Mouse (Mus musculus) embryonic facial prominence, embryonic 15.5 days (tissue): ENCODE measurements around the gene Tnrc6c. TPM values are rescaled to one million over a fixed set of nuclear protein-coding genes. Genes with fewer than 3 reads are reported as not detected.

Experiments used
- ATAC-seq: fragments of 200-750 bp; cut with Nextera tagmentation; 2 replicates; pipeline ENCODE4 v1.8.0; 2017; ENCODE audit warnings: low read depth, moderate TSS enrichment; ENCODE audit not compliant: insufficient number of reproducible peaks, low FRiP score, low TSS enrichment
- H3K27ac ChIP-seq: fragments of 300-500 bp; sonication (generic); replicated peaks from 2 replicates; pipeline ENCODE4 v1.5.1; 2015; ENCODE audit warnings: mild to moderate bottlenecking, inconsistent platforms
- H3K27me3 ChIP-seq: fragments of 300-500 bp; sonication (generic); 2 replicates; pipeline ENCODE4 v1.6.1; 2015; ENCODE audit warnings: inconsistent platforms
- H3K36me3 ChIP-seq: fragments of 300-500 bp; sonication (generic); 2 replicates; pipeline ENCODE4 v1.6.1; 2015; ENCODE audit warnings: mild to moderate bottlenecking, inconsistent platforms
- H3K4me1 ChIP-seq: fragments of 300-500 bp; sonication (generic); 2 replicates; pipeline ENCODE4 v1.6.1; 2015; ENCODE audit warnings: inconsistent platforms
- H3K4me2 ChIP-seq: fragments of 300-500 bp; sonication (generic); replicated peaks from 2 replicates; pipeline ENCODE4 v1.6.1; 2015; ENCODE audit warnings: mild to moderate bottlenecking, inconsistent platforms
- H3K4me3 ChIP-seq: fragments of 300-500 bp; sonication (generic); replicated peaks from 2 replicates; pipeline ENCODE4 v1.5.1; 2015; ENCODE audit warnings: mild to moderate bottlenecking, inconsistent platforms
- H3K9ac ChIP-seq: fragments of 300-500 bp; sonication (generic); 2 replicates; pipeline ENCODE4 v1.6.1; 2015; ENCODE audit warnings: inconsistent platforms
- H3K9me3 ChIP-seq: fragments of 300-500 bp; sonication (generic); replicated peaks from 2 replicates; pipeline ENCODE4 v1.6.1; 2016; ENCODE audit warnings: inconsistent platforms
- WGBS: fragments of 180-500 bp; shearing (Covaris S2); methylation state at CpG from one replicate; pipeline ENCODE4 v1.1.7; 2015; 5-methylcytosine and 5-hydroxymethylcytosine counted together
- polyA plus RNA-seq: library from polyadenylated mRNA; unstranded; fragments of >200 nt; fragmentation: Nextera tagmentation; extraction: Ambion mirVana; gene quantifications from 2 replicates; pipeline ENCODE4 v1.2.1, GENCODE M21; 2015

Gene Tnrc6c
- polyA plus RNA-seq, 1 experiment from 2014 or later, result 17.1 TPM

GRCm38 (mm10) chr11:117768725-117769682, 114.9 kb downstream of the Tnrc6c start:
- Histone ChIP-seq H3K4me2 (no peak overlapping the region), H3K4me3 (no peak overlapping the region), H3K36me3 (peaks cover 43% of the 10 kb centered on the region), H3K4me1 (no peaks in the 10 kb centered on the region; the same call in 1 of the 2 replicates), H3K9ac (no peak overlapping the region), H3K27ac (no peak overlapping the region), H3K27me3 (no peaks in the 10 kb centered on the region), H3K9me3 (no peaks in the 10 kb centered on the region)
- WGBS, result 81% methylated on average over 20 of the region's 20 CpGs
- ATAC-seq, result no peak

DNA sequence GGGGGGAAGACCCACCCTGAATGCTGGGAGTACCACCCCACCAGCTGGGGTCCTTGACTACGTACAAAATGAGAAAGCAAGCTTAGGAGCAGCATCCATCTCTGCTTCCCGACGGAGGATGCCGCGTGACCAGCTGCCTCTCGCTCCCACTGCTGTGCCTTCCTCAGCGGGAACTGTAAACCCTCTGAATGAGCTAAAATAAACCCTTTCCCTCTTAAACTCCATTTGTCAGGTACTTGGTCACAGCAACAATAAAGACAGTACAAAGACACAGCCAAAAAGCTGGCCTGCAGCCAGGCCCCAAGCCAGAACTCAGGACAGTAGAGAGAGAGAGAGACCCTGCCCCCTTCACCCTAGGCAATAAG, 115.6 kb downstream of the Tnrc6c start:
- no peak overlapping the region for H3K4me2 ChIP-seq
- H3K27ac ChIP-seq, result no peak overlapping the region
- H3K4me1 ChIP-seq, result no peaks in the 10 kb centered on the region; the same call in 1 of the 2 replicates
- no peak for ATAC-seq
- no peaks in the 10 kb centered on the region for H3K9me3 ChIP-seq
- no peaks in the 10 kb centered on the region for H3K27me3 ChIP-seq
- peaks cover 40% of the 10 kb centered on the region for H3K36me3 ChIP-seq
- no peak overlapping the region for H3K4me3 ChIP-seq
- 88% methylated on average over 7 of the region's 7 CpGs for WGBS
- H3K9ac ChIP-seq, result no peak overlapping the region

GRCm38 (mm10) chr11:117770407-117770806, 116.3 kb downstream of the Tnrc6c start:
- H3K4me2 ChIP-seq, result no peak overlapping the region
- no peak overlapping the region for H3K27ac ChIP-seq
- no peak overlapping the region for H3K9ac ChIP-seq
- H3K4me1 ChIP-seq, result no peaks in the 10 kb centered on the region; the same call in 1 of the 2 replicates
- no peak for ATAC-seq
- H3K9me3 ChIP-seq, result no peaks in the 10 kb centered on the region
- H3K27me3 ChIP-seq, result no peaks in the 10 kb centered on the region
- 88% methylated on average over 10 of the region's 10 CpGs for WGBS
- H3K36me3 ChIP-seq, result peaks cover 40% of the 10 kb centered on the region
- H3K4me3 ChIP-seq, result no peak overlapping the region

DNA sequence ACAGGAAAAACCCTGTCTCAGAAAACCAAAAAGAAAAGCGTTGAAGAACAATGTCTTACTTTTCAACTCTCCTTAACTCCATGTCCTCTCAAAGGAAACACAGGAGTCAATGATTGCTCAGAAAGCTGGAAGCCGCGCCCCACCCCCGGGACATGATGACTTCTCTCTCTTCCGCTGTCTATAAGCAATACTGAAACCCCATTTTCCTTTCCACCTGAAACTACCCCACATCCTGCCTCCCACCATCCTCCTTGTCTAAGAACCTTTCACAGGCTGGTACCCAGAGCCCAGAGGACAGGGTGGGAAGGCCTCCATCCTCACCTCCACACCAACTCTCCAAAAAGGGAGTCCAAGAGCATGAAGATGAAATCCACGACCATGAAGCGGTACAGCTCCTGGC, 118.3 kb downstream of the Tnrc6c start:
- Histone ChIP-seq H3K9ac (no peak overlapping the region), H3K4me1 (no peaks in the 10 kb centered on the region; the same call in 1 of the 2 replicates), H3K9me3 (no peaks in the 10 kb centered on the region), H3K27me3 (no peaks in the 10 kb centered on the region), H3K4me2 (no peak overlapping the region), H3K36me3 (peaks cover 35% of the 10 kb centered on the region), H3K4me3 (no peak overlapping the region), H3K27ac (no peak overlapping the region)
- ATAC-seq, result no peak
- WGBS, result 90% methylated on average over 7 of the region's 7 CpGs

- Histone ChIP-seq H3K4me2 (no peak overlapping the region), H3K27me3 (no peaks in the 10 kb centered on the region), H3K36me3 (peaks cover 35% of the 10 kb centered on the region)
Observed at GRCm38 (mm10) chr11:117774925-117775324, 120.8 kb downstream of the Tnrc6c start.

GRCm38 (mm10) chr11:117775540-117775939, 121.5 kb downstream of the Tnrc6c start:
- ATAC-seq, result no peak
- 88% methylated on average over 13 of the region's 13 CpGs for WGBS
- H3K27me3 ChIP-seq, result no peaks in the 10 kb centered on the region
- H3K9ac ChIP-seq, result no peak overlapping the region
- peaks cover 35% of the 10 kb centered on the region for H3K36me3 ChIP-seq
- H3K4me1 ChIP-seq, result peaks cover 22% of the 10 kb centered on the region
- H3K4me2 ChIP-seq, result no peak overlapping the region
- H3K9me3 ChIP-seq, result no peaks in the 10 kb centered on the region
- H3K27ac ChIP-seq, result no peak overlapping the region
- H3K4me3 ChIP-seq, result no peak overlapping the region

More at GRCm38 (mm10) chr11:117774925-117775324, 120.8 kb downstream of the Tnrc6c start:
- no peak overlapping the region for H3K9ac ChIP-seq
- H3K4me1 ChIP-seq, result peaks cover 15% of the 10 kb centered on the region
- H3K4me3 ChIP-seq, result no peak overlapping the region
- WGBS, result 91% methylated on average over 10 of the region's 10 CpGs
- ATAC-seq, result no peak
- H3K27ac ChIP-seq, result no peak overlapping the region
- no peaks in the 10 kb centered on the region for H3K9me3 ChIP-seq

GRCm38 (mm10) chr11:117776085-117776792, 122.2 kb downstream of the Tnrc6c start:
- Histone ChIP-seq H3K27me3 (no peaks in the 10 kb centered on the region), H3K27ac (no peak overlapping the region), H3K4me1 (peaks cover 29% of the 10 kb centered on the region), H3K9me3 (no peaks in the 10 kb centered on the region), H3K9ac (no peak overlapping the region), H3K4me2 (no peak overlapping the region), H3K4me3 (no peak overlapping the region), H3K36me3 (peaks cover 35% of the 10 kb centered on the region)
- WGBS, result 91% methylated on average over 14 of the region's 14 CpGs
- no peak for ATAC-seq

DNA sequence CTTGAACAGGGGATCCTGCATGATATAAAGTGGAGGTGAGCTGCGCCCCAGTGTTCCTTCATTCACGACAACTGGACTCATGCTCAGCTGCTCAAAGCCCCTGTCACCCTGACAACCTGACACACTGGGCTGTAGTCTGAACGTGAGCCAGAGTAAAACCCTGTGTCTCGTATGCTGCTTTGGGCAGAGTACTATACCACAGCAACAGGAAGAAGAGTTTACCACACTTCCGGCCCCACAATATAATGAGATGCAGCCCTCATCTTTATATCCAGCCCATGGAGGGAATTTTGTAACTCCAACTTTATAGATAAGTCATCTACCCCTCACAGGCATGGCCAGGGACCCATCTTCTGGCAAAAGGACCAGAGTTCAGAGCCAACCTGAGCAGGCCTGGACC, 123.0 kb downstream of the Tnrc6c start:
- WGBS, result 79% methylated on average over 5 of the region's 5 CpGs

DNA sequence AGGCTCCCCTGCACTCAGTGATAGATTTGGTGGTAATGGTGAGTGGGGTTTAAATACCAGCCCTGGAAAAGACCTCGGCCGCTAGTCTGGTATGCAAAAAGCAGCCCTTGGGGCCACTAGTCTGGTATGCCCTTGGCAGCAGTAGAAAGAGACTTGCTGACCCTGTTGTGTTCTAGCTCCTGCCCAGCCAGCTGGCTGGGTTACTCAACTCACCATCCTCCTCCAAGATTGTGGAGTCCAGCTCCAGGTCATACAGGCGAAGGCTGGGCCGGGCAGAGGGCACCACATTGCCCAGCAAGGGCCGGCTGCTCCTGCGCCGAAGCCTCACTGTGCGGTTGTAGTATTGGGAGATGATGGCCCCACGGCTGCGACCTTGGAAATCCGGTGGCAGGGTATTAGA, 123.9 kb downstream of the Tnrc6c start:
- Histone ChIP-seq H3K4me1 (peaks cover 42% of the 10 kb centered on the region), H3K9me3 (no peaks in the 10 kb centered on the region), H3K27me3 (no peaks in the 10 kb centered on the region), H3K9ac (no peak overlapping the region), H3K27ac (no peak overlapping the region), H3K4me3 (no peak overlapping the region), H3K4me2 (no peak overlapping the region), H3K36me3 (peaks cover 25% of the 10 kb centered on the region)
- ATAC-seq, result no peak
- WGBS, result 90% methylated on average over 11 of the region's 11 CpGs

More for the DNA sequence above, 123.0 kb downstream of the Tnrc6c start:
- Histone ChIP-seq H3K9ac (no peak overlapping the region), H3K9me3 (no peaks in the 10 kb centered on the region), H3K4me1 (peaks cover 37% of the 10 kb centered on the region), H3K4me2 (no peak overlapping the region), H3K27ac (no peak overlapping the region), H3K36me3 (peaks cover 31% of the 10 kb centered on the region), H3K27me3 (no peaks in the 10 kb centered on the region), H3K4me3 (no peak overlapping the region)
- no peak for ATAC-seq

GRCm38 (mm10) chr11:117778851-117779433, 124.9 kb downstream of the Tnrc6c start:
- no peaks in the 10 kb centered on the region for H3K27me3 ChIP-seq
- H3K27ac ChIP-seq, result peak overlapping the region; percentile 93
- peak overlapping the region; percentile 97 for H3K4me2 ChIP-seq
- H3K36me3 ChIP-seq, result peaks cover 17% of the 10 kb centered on the region
- ATAC-seq, result no peak
- peak overlapping the region; percentile 54 for H3K4me3 ChIP-seq
- no peak overlapping the region for H3K9ac ChIP-seq
- no peaks in the 10 kb centered on the region for H3K9me3 ChIP-seq
- WGBS, result 50% methylated on average over 12 of the region's 12 CpGs
- H3K4me1 ChIP-seq, result peaks cover 49% of the 10 kb centered on the region
